Mouse (Mus musculus): ENCODE results near the gene Mrpl52. TPM values are rescaled to one million over a fixed set of nuclear protein-coding genes. Genes with fewer than 3 reads are reported as not detected.

The Mrpl52 gene
- polyA plus RNA-seq, 1 experiment: 185 TPM

DNA sequence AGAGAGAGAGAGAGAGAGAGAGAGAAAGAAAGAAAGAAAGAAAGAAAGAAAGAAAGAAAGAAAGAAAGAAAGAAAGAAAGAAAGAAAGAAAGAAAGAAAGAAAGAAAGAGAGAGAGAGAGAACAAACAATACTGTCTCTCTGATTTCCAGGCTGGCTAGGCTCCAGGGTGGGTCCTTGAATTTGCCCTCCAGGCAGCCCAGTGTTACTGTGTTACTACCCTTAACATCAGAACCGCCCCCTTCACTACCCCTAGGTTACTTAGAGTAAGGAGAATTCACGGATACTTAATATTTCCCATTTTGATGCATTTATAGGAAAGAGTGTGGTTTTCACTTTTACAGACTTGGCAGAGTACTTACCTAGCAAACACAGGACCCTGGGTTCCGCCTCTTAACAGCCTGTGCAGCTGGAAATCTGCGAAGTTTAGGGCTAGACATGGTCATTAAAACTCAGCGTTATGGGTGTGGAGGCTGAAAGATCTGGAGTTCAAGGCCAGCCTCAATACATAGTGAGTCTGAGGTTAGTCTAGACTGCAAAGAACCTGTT, 10.4 kb upstream of the Mrpl52 start:
- peaks cover 10% of the 10 kb centered on the region; the same call in 1 of the 2 replicates for H3K4me1 ChIP-seq (ENCODE audit: control insufficient read depth, insufficient read depth, low read length)
- no peak for TF ChIP-seq CTCF (IDR thresholded peaks at IDR 0.05; ENCODE audit: insufficient read depth, low read length)
- WGBS: 81% methylated on average over 5 of the region's 5 CpGs
- no peak for DNase-seq
- H3K4me3 ChIP-seq (replicated peaks; ENCODE audit: extremely low read depth, low read depth, low read length): no peak overlapping the region

DNA sequence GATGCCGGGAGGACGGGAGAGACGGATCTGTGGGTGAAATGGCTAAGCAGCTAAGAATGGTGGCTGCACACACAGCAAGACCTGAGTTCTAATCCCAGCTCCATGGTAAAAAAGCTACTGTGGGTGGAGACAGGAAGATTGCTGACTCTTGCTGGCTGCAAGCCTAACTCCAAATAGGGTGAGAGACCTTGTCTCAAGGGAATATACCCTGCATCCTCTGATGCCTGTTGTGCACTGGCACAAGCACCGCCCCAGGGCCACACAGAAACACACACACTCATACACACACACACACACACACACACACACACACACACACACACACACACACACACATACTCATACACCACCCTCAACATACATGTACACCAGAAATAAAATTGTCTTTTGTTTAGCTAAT, 9.9 kb upstream of the Mrpl52 start:
- TF ChIP-seq CTCF (IDR thresholded peaks at IDR 0.05; ENCODE audit: insufficient read depth, low read length) (no peak), POLR2A (IDR thresholded peaks at IDR 0.05; ENCODE audit: borderline replicate concordance, extremely low read depth, low read depth, low read length) (no peak)
- Histone ChIP-seq H3K4me3 (replicated peaks; ENCODE audit: extremely low read depth, low read depth, low read length) (no peak overlapping the region), H3K4me1 (ENCODE audit: control insufficient read depth, insufficient read depth, low read length) (peaks cover 10% of the 10 kb centered on the region; the same call in 1 of the 2 replicates)
- no peak for DNase-seq
- WGBS: 89% methylated on average over 4 of the region's 4 CpGs

DNA sequence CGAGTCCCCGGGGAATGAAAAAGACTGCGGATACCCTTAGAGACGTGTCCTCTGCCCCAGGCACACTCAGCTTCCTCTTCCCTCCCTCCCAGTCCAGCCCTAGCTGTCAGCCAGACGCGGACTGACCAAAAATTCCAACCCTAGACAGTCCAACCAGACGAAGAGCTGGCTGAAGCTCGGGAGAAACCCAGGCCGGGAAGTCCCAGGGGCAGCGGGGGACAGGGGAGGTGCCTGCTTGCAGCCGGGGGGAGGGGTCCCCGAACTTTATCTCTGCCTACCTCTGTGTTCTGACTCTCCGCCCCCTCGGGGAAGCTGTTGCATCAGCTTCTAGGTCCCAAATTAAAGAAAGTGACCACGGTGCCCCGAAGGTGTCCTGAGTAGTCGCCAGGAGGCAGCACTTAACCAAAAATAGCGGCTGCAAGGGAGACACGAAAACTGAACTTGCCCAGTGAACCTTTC, 9.1 kb upstream of the Mrpl52 start, which contains the start of gene Slc7a7:
Gene Slc7a7, minus strand, starts transcription at position 158 of the 459 bp plus-strand sequence.
- WGBS: 32% methylated on average over 19 of the region's 19 CpGs
- peak; percentile 39 for DNase-seq
- TF ChIP-seq CTCF (IDR thresholded peaks at IDR 0.05; ENCODE audit: insufficient read depth, low read length) (peak; percentile 43), POLR2A (IDR thresholded peaks at IDR 0.05; ENCODE audit: borderline replicate concordance, extremely low read depth, low read depth, low read length) (no peak)
- peaks cover 10% of the 10 kb centered on the region; the same call in 1 of the 2 replicates for H3K4me1 ChIP-seq (ENCODE audit: control insufficient read depth, insufficient read depth, low read length)
- H3K4me3 ChIP-seq (replicated peaks; ENCODE audit: extremely low read depth, low read depth, low read length): no peak within 1 kb of the TSS

DNA sequence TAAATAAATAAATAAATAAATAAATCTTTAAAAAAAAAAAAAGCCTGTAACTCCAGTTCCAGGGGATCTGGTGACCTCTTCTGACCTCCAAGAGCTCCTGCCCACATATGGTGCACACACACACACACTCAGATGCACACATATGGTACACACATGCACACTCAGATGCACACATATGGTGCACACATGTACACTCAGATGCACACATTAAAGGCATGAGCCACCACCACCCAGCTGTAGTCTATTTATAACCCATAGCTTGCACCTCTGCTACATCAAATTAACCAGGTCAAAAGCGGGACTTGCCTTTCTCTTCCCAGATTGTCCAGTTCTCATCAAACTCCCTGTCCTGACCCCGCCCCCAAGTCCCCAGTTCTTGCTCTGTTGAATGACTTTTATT, 5.7 kb upstream of the Mrpl52 start:
- H3K4me1 ChIP-seq (ENCODE audit: control insufficient read depth, insufficient read depth, low read length): peaks cover 2% of the 10 kb centered on the region
- TF ChIP-seq POLR2A (IDR thresholded peaks at IDR 0.05; ENCODE audit: borderline replicate concordance, extremely low read depth, low read depth, low read length) (no peak), CTCF (IDR thresholded peaks at IDR 0.05; ENCODE audit: insufficient read depth, low read length) (no peak)
- no peak overlapping the region for H3K4me3 ChIP-seq (replicated peaks; ENCODE audit: extremely low read depth, low read depth, low read length)
- 88% methylated on average over 2 of the region's 2 CpGs for WGBS
- no peak for DNase-seq

DNA sequence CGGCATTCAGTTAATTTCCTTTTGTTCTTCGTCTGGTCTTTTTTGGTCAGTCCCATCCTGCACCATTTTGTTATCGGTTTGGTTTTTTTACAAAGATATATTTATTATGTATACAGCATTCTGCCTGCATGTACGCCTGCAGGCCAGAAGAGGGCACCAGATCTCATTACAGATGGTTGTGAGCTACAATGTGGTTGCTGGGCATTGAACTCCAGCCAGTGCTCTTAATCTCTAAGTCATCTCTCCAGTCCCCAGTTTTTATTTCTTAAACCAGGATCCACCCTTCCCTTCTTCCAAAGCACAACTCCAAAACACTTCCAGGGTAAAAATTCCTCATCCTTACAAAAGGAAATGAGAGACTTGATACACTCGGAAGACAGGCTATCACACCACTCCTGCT, 3.3 kb upstream of the Mrpl52 start:
- TF ChIP-seq CTCF (IDR thresholded peaks at IDR 0.05; ENCODE audit: insufficient read depth, low read length) (peak; percentile 73), POLR2A (IDR thresholded peaks at IDR 0.05; ENCODE audit: borderline replicate concordance, extremely low read depth, low read depth, low read length) (no peak)
- Histone ChIP-seq H3K4me3 (replicated peaks; ENCODE audit: extremely low read depth, low read depth, low read length) (no peak overlapping the region), H3K4me1 (ENCODE audit: control insufficient read depth, insufficient read depth, low read length) (peaks cover 4% of the 10 kb centered on the region)
- WGBS: 66% methylated on average over 5 of the region's 5 CpGs
- no peak for DNase-seq

DNA sequence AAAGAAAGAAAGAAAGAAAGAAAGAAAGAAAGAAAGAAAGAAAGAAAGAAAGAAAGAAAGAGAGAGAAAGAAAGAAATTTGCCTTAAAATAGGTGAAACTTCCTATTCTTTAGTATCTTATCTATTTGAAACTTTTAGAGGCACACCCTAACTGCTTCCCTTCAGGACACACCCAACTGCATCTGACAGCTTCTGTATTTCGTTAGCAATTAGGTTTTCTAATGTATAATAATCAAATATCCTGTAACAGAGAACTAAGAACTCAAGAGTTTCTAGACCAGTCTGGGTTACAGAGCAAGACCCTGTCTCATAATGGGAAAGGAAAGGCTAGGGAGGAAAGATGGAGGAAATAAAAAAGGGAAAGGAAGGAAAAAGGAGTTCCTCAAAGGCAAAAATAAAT, 2.1 kb upstream of the Mrpl52 start:
- no peak overlapping the region for H3K4me3 ChIP-seq (replicated peaks; ENCODE audit: extremely low read depth, low read depth, low read length)
- WGBS: 51% methylated on average over 1 of the region's 1 CpGs
- no peak for DNase-seq
- peaks cover 4% of the 10 kb centered on the region for H3K4me1 ChIP-seq (ENCODE audit: control insufficient read depth, insufficient read depth, low read length)
- no peak for TF ChIP-seq POLR2A (IDR thresholded peaks at IDR 0.05; ENCODE audit: borderline replicate concordance, extremely low read depth, low read depth, low read length)
- no peak for TF ChIP-seq CTCF (IDR thresholded peaks at IDR 0.05; ENCODE audit: insufficient read depth, low read length)

DNA sequence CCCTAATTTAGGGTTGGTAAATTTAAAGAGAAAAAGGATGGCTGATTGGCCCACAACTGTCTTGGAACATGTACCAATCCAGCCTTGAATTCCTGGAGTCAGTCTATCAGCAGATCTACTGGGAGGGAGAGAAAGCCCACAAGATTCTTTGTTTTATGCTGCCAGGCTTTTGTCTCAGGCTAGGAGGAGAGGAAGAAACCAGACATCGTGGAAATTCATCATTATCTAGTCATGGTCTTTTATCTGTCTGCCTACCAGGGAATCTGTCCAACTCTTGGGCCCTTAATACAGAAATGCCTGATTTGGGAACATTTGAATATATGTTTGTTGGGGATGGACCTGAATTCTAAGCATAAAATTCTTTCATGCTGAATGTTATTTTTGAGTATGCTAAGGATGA, 1.2 kb upstream of the Mrpl52 start:
- DNase-seq: no peak
- Histone ChIP-seq H3K4me1 (ENCODE audit: control insufficient read depth, insufficient read depth, low read length) (peaks cover 8% of the 10 kb centered on the region), H3K4me3 (replicated peaks; ENCODE audit: extremely low read depth, low read depth, low read length) (no peak overlapping the region)
- TF ChIP-seq POLR2A (IDR thresholded peaks at IDR 0.05; ENCODE audit: borderline replicate concordance, extremely low read depth, low read depth, low read length): no peak
- TF ChIP-seq CTCF (IDR thresholded peaks at IDR 0.05; ENCODE audit: insufficient read depth, low read length): no peak
- 54% methylated on average over 1 of the region's 1 CpGs for WGBS

DNA sequence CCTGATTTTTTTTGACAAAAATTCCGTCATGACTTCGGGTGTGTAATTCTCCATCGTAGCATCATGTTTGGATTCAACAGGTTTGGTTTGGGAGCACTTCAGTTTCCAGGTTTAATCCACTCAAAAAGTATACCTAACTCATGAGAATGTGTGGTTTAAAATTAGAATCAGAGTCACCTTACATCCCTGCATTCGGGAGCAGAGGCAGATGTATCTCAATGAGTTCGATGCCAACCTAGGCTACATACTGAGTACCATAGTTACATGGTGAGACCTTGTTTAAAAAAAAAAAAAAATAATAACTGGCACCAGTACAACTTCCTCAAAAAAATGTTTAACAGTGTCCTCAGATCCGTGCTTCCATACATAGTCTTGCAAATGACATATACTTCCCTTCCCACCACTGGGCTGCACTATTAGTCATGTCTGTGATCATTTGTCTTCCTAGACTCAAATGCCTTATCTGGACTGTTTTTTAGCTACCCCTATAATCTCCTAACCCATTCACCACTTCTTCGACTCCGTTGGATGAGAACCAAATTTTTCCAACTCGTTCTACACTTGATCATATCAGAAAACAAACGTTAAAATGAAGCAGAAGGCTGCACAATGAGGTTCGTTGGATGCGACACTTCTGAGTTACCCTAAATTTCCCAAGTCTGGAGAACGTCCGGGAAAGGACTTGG, 563 bp upstream of the Mrpl52 start:
- DNase-seq: no peak
- peaks cover 11% of the 10 kb centered on the region for H3K4me1 ChIP-seq (ENCODE audit: control insufficient read depth, insufficient read depth, low read length)
- TF ChIP-seq CTCF (IDR thresholded peaks at IDR 0.05; ENCODE audit: insufficient read depth, low read length) (no peak), POLR2A (IDR thresholded peaks at IDR 0.05; ENCODE audit: borderline replicate concordance, extremely low read depth, low read depth, low read length) (no peak)
- H3K4me3 ChIP-seq (replicated peaks; ENCODE audit: extremely low read depth, low read depth, low read length): peak overlapping the region; percentile 98
- WGBS: 26% methylated on average over 14 of the region's 14 CpGs

DNA sequence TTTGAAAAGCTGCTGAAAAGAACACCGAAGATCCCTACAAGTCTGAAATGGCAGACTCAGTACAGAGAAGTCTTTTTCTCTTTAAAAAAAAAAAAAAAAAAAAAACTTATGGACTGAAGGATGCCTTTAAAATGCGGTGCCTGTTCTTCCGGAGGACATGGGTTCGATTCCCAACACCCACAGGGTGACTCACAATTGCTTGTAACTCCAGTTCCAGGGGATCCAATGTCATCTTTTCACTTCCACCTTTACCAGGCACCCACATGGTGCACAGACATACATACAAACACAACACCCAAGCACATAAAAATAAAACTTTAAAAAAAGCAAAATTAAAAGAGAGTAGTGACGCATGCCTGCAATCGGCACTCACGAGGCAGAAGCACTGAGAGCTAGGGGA, 987 bp downstream of the Mrpl52 start:
- H3K4me3 ChIP-seq (replicated peaks; ENCODE audit: extremely low read depth, low read depth, low read length): no peak overlapping the region
- H3K4me1 ChIP-seq (ENCODE audit: control insufficient read depth, insufficient read depth, low read length): peaks cover 11% of the 10 kb centered on the region
- WGBS: 82% methylated on average over 7 of the region's 7 CpGs
- DNase-seq: no peak
- TF ChIP-seq CTCF (IDR thresholded peaks at IDR 0.05; ENCODE audit: insufficient read depth, low read length) (no peak), POLR2A (IDR thresholded peaks at IDR 0.05; ENCODE audit: borderline replicate concordance, extremely low read depth, low read depth, low read length) (no peak)

DNA sequence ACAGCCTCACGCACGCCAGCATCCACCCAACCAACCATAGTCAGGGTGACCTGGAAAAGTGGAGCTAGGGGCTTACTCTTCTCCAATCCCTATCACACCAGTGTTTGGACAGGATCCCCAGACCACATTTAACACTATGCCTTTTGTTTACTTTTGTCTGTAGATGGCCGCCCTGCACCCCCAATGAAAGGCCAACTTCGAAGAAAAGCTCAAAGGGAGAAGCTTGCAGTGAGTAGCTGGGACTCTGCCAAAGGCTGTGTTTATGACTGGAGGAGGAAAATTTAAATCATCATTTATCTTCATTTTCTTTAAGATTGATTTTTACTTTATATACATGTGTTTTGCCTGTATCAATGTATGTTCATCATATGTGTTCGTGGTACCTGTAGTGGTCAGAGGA, 1.7 kb downstream of the Mrpl52 start:
- DNase-seq: no peak
- Histone ChIP-seq H3K4me1 (ENCODE audit: control insufficient read depth, insufficient read depth, low read length) (peaks cover 18% of the 10 kb centered on the region), H3K4me3 (replicated peaks; ENCODE audit: extremely low read depth, low read depth, low read length) (no peak overlapping the region)
- WGBS: 81% methylated on average over 5 of the region's 5 CpGs
- TF ChIP-seq POLR2A (IDR thresholded peaks at IDR 0.05; ENCODE audit: borderline replicate concordance, extremely low read depth, low read depth, low read length): no peak
- no peak for TF ChIP-seq CTCF (IDR thresholded peaks at IDR 0.05; ENCODE audit: insufficient read depth, low read length)
